Mouse (Mus musculus) urinary bladder, postnatal 25 days (tissue): ENCODE results near the gene Elmo1.

Experiments
- DNase-seq: peaks from one replicate; pipeline ENCODE4 v3.0.0; 2022; ENCODE audit warnings: low spot score

The Elmo1 gene

GRCm38 (mm10) chr13:20121385-20122043 is 31.1 kb downstream of the Elmo1 start:
- no peak for DNase-seq

GRCm38 (mm10) chr13:20123975-20124374 is 33.6 kb downstream of the Elmo1 start:
- no peak for DNase-seq

- DNase-seq, result no peak
Measured at GRCm38 (mm10) chr13:20124965-20125364, 34.6 kb downstream of the Elmo1 start.

- no peak for DNase-seq
Measured at GRCm38 (mm10) chr13:20125845-20126244, 35.4 kb downstream of the Elmo1 start.

GRCm38 (mm10) chr13:20127553-20127952 is 37.2 kb downstream of the Elmo1 start:
- DNase-seq, result no peak

- DNase-seq, result no peak
Measured at GRCm38 (mm10) chr13:20128097-20128496, 37.7 kb downstream of the Elmo1 start.

- DNase-seq, result no peak
Measured at GRCm38 (mm10) chr13:20130731-20131130, 40.3 kb downstream of the Elmo1 start.

- no peak for DNase-seq
Measured at GRCm38 (mm10) chr13:20131322-20131997, 41.1 kb downstream of the Elmo1 start.

- DNase-seq, result no peak
Measured at GRCm38 (mm10) chr13:20131998-20132371, 41.6 kb downstream of the Elmo1 start.

- DNase-seq, result no peak
Measured at GRCm38 (mm10) chr13:20133602-20134394, 43.4 kb downstream of the Elmo1 start.

GRCm38 (mm10) chr13:20134395-20135225 is 44.2 kb downstream of the Elmo1 start:
- DNase-seq, result no peak

GRCm38 (mm10) chr13:20136753-20137152 is 46.4 kb downstream of the Elmo1 start:
- DNase-seq, result no peak

- no peak for DNase-seq
Measured at GRCm38 (mm10) chr13:20138466-20138865, 48.1 kb downstream of the Elmo1 start.

GRCm38 (mm10) chr13:20139060-20139459 is 48.7 kb downstream of the Elmo1 start:
- DNase-seq, result no peak

GRCm38 (mm10) chr13:20139825-20140665 is 49.6 kb downstream of the Elmo1 start:
- no peak for DNase-seq

GRCm38 (mm10) chr13:20142637-20143036 is 52.2 kb downstream of the Elmo1 start:
- DNase-seq, result no peak

GRCm38 (mm10) chr13:20146848-20147247 is 56.5 kb downstream of the Elmo1 start:
- no peak for DNase-seq

- DNase-seq, result no peak
Measured at GRCm38 (mm10) chr13:20147736-20148135, 57.3 kb downstream of the Elmo1 start.

- no peak for DNase-seq
Measured at GRCm38 (mm10) chr13:20150130-20150835, 59.9 kb downstream of the Elmo1 start.

- no peak for DNase-seq
Measured at GRCm38 (mm10) chr13:20151302-20151978, 61.0 kb downstream of the Elmo1 start.
